Mouse (Mus musculus) liver, embryonic 11.5 days (tissue): ENCODE data around the gene Eif1b. TPM values are rescaled to one million over a fixed set of nuclear protein-coding genes. Genes with fewer than 3 reads are reported as not detected.

ENCODE experiments used
- ATAC-seq: fragments of 200-750 bp; cut with Nextera tagmentation; replicated peaks from 2 replicates; pipeline ENCODE4 v1.8.0; 2017; ENCODE audit warnings: moderate number of reproducible peaks, mild to moderate bottlenecking, moderate TSS enrichment, moderate library complexity; ENCODE audit not compliant: low FRiP score
- DNase-seq: peaks from one replicate; pipeline ENCODE4 v3.0.0-alpha.2; 2017; ENCODE audit warnings: low spot score
- H3K27ac ChIP-seq: fragments of 300-500 bp; sonication (generic); 2 replicates; pipeline ENCODE4 v1.5.1; 2014; ENCODE audit warnings: mild to moderate bottlenecking, low read depth, low read length, control low read depth
- H3K27me3 ChIP-seq: fragments of 300-500 bp; sonication (generic); replicated peaks from 2 replicates; pipeline ENCODE4 v1.6.1; 2014; ENCODE audit warnings: low read length, mixed read lengths; ENCODE audit not compliant: control insufficient read depth, insufficient read depth
- H3K36me3 ChIP-seq: fragments of 300-500 bp; sonication (generic); 2 replicates; pipeline ENCODE4 v1.6.1; 2014; ENCODE audit warnings: mild to moderate bottlenecking, low read length, moderate library complexity, mixed read lengths; ENCODE audit not compliant: control insufficient read depth, insufficient read depth
- H3K4me1 ChIP-seq: fragments of 300-500 bp; sonication (generic); replicated peaks from 2 replicates; pipeline ENCODE4 v1.6.1; 2014; ENCODE audit warnings: low read length, mixed read lengths; ENCODE audit not compliant: control insufficient read depth, insufficient read depth
- H3K4me2 ChIP-seq: fragments of 300-500 bp; sonication (generic); 2 replicates; pipeline ENCODE4 v1.6.1; 2014; ENCODE audit warnings: mild to moderate bottlenecking, control low read depth, moderate library complexity
- H3K4me3 ChIP-seq: fragments of 300-500 bp; sonication (generic); 2 replicates; pipeline ENCODE4 v1.5.1; 2014; ENCODE audit warnings: low read depth, low read length, control low read depth
- H3K9ac ChIP-seq: fragments of 300-500 bp; sonication (generic); 2 replicates; pipeline ENCODE4 v1.6.1; 2014; ENCODE audit warnings: low read depth, low read length, control low read depth
- H3K9me3 ChIP-seq: fragments of 300-500 bp; sonication (generic); 2 replicates; pipeline ENCODE4 v1.6.1; 2016; ENCODE audit warnings: low read length, inconsistent platforms, mixed read lengths; ENCODE audit not compliant: control insufficient read depth
- WGBS: fragments of 180-500 bp; shearing (Covaris S2); extraction: QIAGEN DNeasy Blood & Tissue Kit; methylation state at CpG from one replicate; pipeline ENCODE4 v1.1.7; 2014; 5-methylcytosine and 5-hydroxymethylcytosine counted together
- polyA plus RNA-seq: library from polyadenylated mRNA; unstranded; fragments of >200 nt; fragmentation: Nextera tagmentation; extraction: Ambion mirVana; gene quantifications from 2 replicates; pipeline ENCODE4 v1.2.1, GENCODE M21; 2014

The Eif1b gene
- polyA plus RNA-seq, 1 experiment from 2014 or later, result 171 TPM

- no peak overlapping the region for H3K4me3 ChIP-seq
- H3K4me2 ChIP-seq, result no peak overlapping the region
- H3K9ac ChIP-seq, result no peak overlapping the region
- 0 out of 2 replicates have a peak, but pooled peaks cover 3% of the 10 kb centered on the region for H3K27me3 ChIP-seq
- WGBS, result 79% methylated on average over 8 of the region's 8 CpGs
- H3K4me1 ChIP-seq, result 0 out of 2 replicates have a peak, but pooled peaks cover 2% of the 10 kb centered on the region
- no peak for DNase-seq
- H3K36me3 ChIP-seq, result no peaks in the 10 kb centered on the region
- H3K27ac ChIP-seq, result no peak overlapping the region
- no peak for ATAC-seq
- no peaks in the 10 kb centered on the region for H3K9me3 ChIP-seq
Observed at GRCm38 (mm10) chr9:120487076-120487475, 5.0 kb upstream of the Eif1b start.

DNA sequence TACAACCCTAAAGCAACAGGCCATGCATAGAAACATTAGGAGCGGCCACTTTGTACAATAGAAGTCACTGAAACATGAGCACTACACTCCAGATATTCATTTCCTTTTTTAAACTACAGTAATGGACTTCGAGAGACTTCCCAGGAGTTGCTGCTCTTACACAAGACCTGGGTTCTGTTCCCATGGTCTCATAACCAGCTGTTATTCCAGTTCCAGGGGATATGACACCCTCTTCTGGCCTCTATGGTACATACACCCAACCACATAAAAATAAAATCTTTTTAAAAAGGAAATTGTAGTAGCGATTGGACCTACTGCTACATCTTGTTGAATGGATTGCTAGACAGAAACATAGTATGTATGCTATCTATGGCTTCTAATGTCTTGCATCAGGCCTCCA, 523 bp upstream of the Eif1b start:
- 75% methylated on average over 3 of the region's 3 CpGs for WGBS
- Histone ChIP-seq H3K4me3 (peak overlapping the region; percentile 99; the same call in 1 of the 2 replicates), H3K36me3 (peaks cover 22% of the 10 kb centered on the region), H3K27ac (no peak overlapping the region), H3K4me1 (peaks cover 9% of the 10 kb centered on the region; the same call in 1 of the 2 replicates), H3K4me2 (peak overlapping the region; percentile 95), H3K9me3 (no peaks in the 10 kb centered on the region), H3K27me3 (no peaks in the 10 kb centered on the region), H3K9ac (no peak overlapping the region; the same call in 1 of the 2 replicates)
- no peak for DNase-seq
- no peak for ATAC-seq

DNA sequence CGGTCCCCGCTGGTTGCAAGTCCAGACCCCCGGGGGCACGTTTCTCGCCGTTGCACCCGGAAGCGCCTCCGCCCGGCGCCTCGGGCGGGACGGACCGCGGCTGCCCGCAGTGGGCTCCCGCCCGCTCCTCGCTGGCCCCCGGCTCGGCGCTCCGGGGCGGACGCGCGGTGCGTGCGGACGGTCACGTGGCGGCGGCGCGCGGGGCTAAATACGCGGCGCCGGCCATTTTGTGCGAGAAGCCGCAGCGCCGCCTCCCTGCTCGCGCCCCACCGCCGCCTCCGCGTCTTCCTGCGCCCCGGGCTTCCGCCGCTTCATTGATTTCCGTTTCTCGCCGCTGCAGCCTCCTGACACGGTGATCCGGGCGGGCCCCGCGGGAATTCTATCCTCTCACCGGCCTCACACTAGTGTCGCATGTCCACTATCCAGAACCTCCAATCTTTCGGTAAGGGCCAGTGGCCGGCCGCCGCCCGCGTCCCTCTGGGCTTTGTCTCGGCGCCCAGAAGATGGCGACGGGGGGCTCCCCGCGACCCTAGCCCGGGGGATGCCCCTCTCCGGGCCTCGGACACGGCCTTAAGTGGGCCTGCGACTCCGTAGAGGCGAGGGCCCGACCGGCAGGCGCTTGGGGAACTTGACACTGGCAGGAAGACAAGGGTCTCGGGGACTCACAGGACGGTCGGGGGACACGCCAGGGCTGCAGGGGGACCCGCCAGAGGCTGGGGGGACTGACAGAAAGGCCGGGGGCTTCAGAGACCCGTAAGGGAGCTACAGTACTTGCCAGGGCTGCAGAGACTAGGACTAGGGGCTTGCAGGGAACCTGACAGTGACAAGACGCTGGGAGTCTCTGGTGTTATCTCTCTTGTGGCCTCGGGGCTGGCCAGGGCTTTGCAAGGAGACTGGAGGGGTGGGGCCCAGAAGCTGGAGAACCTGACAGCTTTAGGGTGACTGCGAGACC, 644 bp downstream of the Eif1b start:
- under 1% methylated on average over 91 of the region's 97 CpGs for WGBS

GRCm38 (mm10) chr9:120493781-120494180, 1.7 kb downstream of the Eif1b start:
- Histone ChIP-seq H3K27ac (peak overlapping the region; percentile 97), H3K9me3 (no peaks in the 10 kb centered on the region), H3K9ac (peak overlapping the region; percentile 99), H3K4me3 (peak overlapping the region; percentile 99), H3K4me1 (peaks cover 9% of the 10 kb centered on the region; the same call in 1 of the 2 replicates), H3K4me2 (peak overlapping the region; percentile 95), H3K36me3 (peaks cover 22% of the 10 kb centered on the region), H3K27me3 (no peaks in the 10 kb centered on the region)
- DNase-seq (no peak), ATAC-seq (peak; percentile 35; the same call in 1 of the 2 replicates)
- 73% methylated on average over 12 of the region's 12 CpGs for WGBS

More for the DNA sequence above, 644 bp downstream of the Eif1b start:
- Histone ChIP-seq H3K27me3 (no peaks in the 10 kb centered on the region), H3K9me3 (no peaks in the 10 kb centered on the region), H3K4me1 (peaks cover 9% of the 10 kb centered on the region; the same call in 1 of the 2 replicates), H3K4me3 (peak overlapping the region; percentile 99), H3K27ac (peak overlapping the region; percentile 97), H3K36me3 (peaks cover 22% of the 10 kb centered on the region), H3K9ac (peak overlapping the region; percentile 99), H3K4me2 (peak overlapping the region; percentile 95)
- ATAC-seq, result peak; percentile 89
- DNase-seq, result peak; percentile 83

DNA sequence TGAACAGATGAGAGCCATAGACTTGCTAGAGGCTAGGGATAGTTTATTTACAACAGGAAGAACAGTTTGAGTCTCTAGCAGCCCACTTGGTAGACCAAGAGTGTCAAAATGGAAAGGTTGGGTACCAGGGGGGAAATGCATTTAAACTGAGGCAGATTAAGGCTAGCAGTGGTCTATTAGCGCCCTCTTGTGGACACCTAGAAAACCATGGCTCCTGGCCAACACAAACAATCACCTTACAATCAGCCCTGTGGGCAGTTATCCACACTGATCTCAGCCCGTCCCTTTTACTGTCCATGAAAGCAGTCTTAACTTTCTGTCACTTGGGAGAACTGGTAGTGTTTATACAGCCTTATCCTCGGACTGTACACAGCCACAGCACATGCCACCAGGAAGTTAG, 4.7 kb downstream of the Eif1b start:
- Histone ChIP-seq H3K4me2 (no peak overlapping the region), H3K9me3 (no peaks in the 10 kb centered on the region), H3K4me3 (no peak overlapping the region), H3K9ac (no peak overlapping the region), H3K4me1 (peaks cover 9% of the 10 kb centered on the region; the same call in 1 of the 2 replicates), H3K27me3 (no peaks in the 10 kb centered on the region), H3K36me3 (peaks cover 22% of the 10 kb centered on the region), H3K27ac (no peak overlapping the region; the same call in 1 of the 2 replicates)
- ATAC-seq, result no peak
- WGBS, result 4% methylated on average over 3 of the region's 3 CpGs
- DNase-seq, result peak; percentile 61

GRCm38 (mm10) chr9:120497983-120498382, 6.0 kb downstream of the Eif1b start:
- WGBS, result 77% methylated on average over 5 of the region's 5 CpGs
- ATAC-seq (no peak), DNase-seq (no peak)
- H3K4me2 ChIP-seq, result no peak overlapping the region
- no peaks in the 10 kb centered on the region for H3K9me3 ChIP-seq
- peaks cover 22% of the 10 kb centered on the region for H3K36me3 ChIP-seq
- no peak overlapping the region for H3K27ac ChIP-seq
- no peaks in the 10 kb centered on the region for H3K27me3 ChIP-seq
- H3K4me3 ChIP-seq, result no peak overlapping the region
- H3K4me1 ChIP-seq, result peaks cover 9% of the 10 kb centered on the region; the same call in 1 of the 2 replicates
- no peak overlapping the region for H3K9ac ChIP-seq

DNA sequence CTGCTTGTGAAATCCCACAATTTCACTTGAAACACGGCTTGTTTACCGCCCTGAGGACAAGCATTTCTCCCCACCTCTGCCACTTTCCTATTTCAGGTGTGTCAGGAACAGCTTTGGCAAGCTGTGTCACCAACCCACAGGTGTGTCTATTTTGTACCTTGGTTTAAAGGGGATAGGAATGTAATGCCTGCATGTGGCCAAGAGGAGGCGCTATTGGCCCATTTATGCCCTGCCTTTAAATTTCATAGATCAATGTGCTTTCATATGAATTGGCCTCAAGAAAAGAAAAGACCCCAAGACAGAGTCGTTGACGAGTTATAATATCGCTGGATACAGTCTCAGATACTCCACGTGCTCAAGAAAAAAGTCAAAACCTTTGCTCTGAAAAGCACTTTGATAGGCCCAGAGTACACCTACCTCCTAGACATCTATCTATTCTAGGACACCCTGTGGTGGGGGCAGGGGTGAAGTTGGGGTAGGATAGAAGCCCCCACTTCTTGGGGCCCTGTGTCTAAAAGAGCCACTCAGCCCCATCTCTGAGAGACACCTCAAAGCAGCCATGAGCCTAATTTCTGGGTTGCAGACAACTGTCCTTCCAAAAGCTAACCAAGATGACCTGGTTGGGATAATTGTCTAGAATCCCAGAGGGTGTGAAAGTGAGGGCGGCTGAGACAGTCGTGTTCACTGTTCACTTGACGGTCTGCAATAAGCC, 9.3 kb downstream of the Eif1b start:
- H3K9ac ChIP-seq, result no peak overlapping the region
- no peak for ATAC-seq
- no peak overlapping the region for H3K27ac ChIP-seq
- WGBS, result 33% methylated on average over 10 of the region's 10 CpGs
- no peak overlapping the region for H3K4me2 ChIP-seq
- no peak overlapping the region for H3K4me3 ChIP-seq
- DNase-seq, result no peak
- H3K9me3 ChIP-seq, result peaks cover under 1% of the 10 kb centered on the region; the same call in 1 of the 2 replicates
- no peaks in the 10 kb centered on the region for H3K36me3 ChIP-seq
- no peaks in the 10 kb centered on the region for H3K4me1 ChIP-seq
- H3K27me3 ChIP-seq, result no peaks in the 10 kb centered on the region

GRCm38 (mm10) chr9:120502013-120502412, 10.0 kb downstream of the Eif1b start:
- DNase-seq (peak; percentile 72), ATAC-seq (0 out of 2 replicates have a peak, but pooled peaks have one; percentile 24)
- no peak overlapping the region for H3K9ac ChIP-seq

More at GRCm38 (mm10) chr9:120502013-120502412, 10.0 kb downstream of the Eif1b start:
- Histone ChIP-seq H3K4me1 (no peaks in the 10 kb centered on the region), H3K4me3 (no peak overlapping the region), H3K4me2 (no peak overlapping the region; the same call in 1 of the 2 replicates), H3K9me3 (peaks cover 3% of the 10 kb centered on the region; the same call in 1 of the 2 replicates), H3K27ac (no peak overlapping the region), H3K36me3 (no peaks in the 10 kb centered on the region), H3K27me3 (no peaks in the 10 kb centered on the region)
- WGBS, result 7% methylated on average over 8 of the region's 8 CpGs
